ENCODE assay signal across 8 mouse cellular contexts in the genomic region with DNA sequence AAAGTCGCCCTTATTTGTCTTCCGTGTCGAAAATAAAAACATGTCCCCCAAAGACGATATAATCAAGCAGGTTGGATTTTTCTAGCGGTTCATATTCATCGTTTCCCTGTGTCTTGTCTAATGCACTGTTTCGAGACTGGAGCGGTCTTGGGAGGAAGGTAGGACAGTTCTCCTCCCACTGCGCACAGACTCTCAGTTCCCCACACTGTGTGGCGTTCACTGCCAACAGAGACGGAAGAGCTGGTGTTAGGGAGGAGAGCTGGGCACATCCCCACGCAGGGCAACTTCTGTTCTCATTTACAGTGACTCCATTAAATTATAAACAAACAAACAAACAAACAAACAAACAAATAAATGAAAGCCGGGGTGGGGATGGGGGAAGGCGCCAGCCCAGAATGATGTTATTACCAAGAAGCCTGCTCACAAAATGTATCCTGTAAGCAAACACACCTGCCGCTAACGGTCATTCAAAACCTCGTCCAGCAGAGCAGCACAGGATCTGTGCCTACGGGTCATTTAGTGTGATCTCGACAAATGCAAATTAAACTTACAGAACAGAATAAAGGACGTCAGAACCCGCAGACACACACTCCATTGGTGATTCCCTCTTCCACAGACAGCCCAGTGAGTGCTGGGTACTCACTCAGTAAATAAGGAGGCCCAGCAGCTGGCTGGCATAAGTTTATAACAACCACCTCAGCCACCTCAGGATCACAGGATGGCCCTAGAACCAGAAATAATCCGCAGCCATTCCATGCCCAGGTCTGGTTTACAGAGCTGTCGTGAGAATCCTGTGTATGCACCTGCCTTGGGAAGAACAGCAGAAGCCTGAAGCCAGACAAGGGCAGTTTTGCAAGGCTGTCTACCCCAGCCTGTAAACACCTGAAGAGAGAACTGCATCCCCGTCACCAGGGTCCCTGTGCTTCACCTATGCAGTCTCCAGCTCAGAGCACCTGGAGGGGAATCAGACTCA.
DNase-seq lines count a peak whose midpoint lies in the region; ATAC-seq and TF ChIP-seq lines count a peak whose summit lies in the region.

No protein-coding gene starts in this region.

- H3K9me3 ChIP-seq in lung, embryonic 14.5 days (ENCODE audit: low read depth, low read length) = no peaks in the 10 kb centered on the region
- no peaks in the 10 kb centered on the region for H3K9me3 ChIP-seq in forebrain, embryonic 12.5 days
- H3K9me3 ChIP-seq in limb, embryonic 13.5 days = no peaks in the 10 kb centered on the region

- no peaks in the 10 kb centered on the region for H3K36me3 ChIP-seq in lung, embryonic 14.5 days (ENCODE audit: insufficient read depth)
- no peaks in the 10 kb centered on the region for H3K36me3 ChIP-seq in forebrain, embryonic 12.5 days (replicated peaks)
- no peaks in the 10 kb centered on the region for H3K36me3 ChIP-seq in limb, embryonic 13.5 days
- H3K36me3 ChIP-seq in splenic B cell, adult 2 months (ENCODE audit: control insufficient read depth, insufficient read depth, low read length, poor library complexity, severe bottlenecking) = no peaks in the 10 kb centered on the region

- H3K27ac ChIP-seq in lung, embryonic 14.5 days (ENCODE audit: low read depth) = 0 out of 2 replicates have a peak overlapping the region, but pooled peaks have one; percentile 19
- peak overlapping the region; percentile 94 for H3K27ac ChIP-seq in forebrain, embryonic 12.5 days
- no peak overlapping the region for H3K27ac ChIP-seq in limb, embryonic 13.5 days

- H3K4me1 ChIP-seq in lung, embryonic 14.5 days (ENCODE audit: insufficient read depth) = peaks cover 19% of the 10 kb centered on the region
- H3K4me1 ChIP-seq in forebrain, embryonic 12.5 days = peaks cover 71% of the 10 kb centered on the region
- peaks cover 54% of the 10 kb centered on the region for H3K4me1 ChIP-seq in limb, embryonic 13.5 days

- no peak for DNase-seq in lung, embryonic 14.5 days
- DNase-seq in lung, postnatal 25 days (ENCODE audit: low spot score) = no peak
- peak; percentile 22 for DNase-seq in splenic B cell, adult 2 months (ENCODE audit: low read depth, low spot score)
- DNase-seq in urinary bladder, postnatal 25 days (ENCODE audit: low spot score) = no peak
- no peak for DNase-seq in adrenal gland, adult 8-10 months

- peak overlapping the region; percentile 35 for H3K9ac ChIP-seq in lung, embryonic 14.5 days
- H3K9ac ChIP-seq in forebrain, embryonic 12.5 days = peak overlapping the region; percentile 69
- peak overlapping the region; percentile 35; the same call in 1 of the 2 replicates for H3K9ac ChIP-seq in limb, embryonic 13.5 days

- H3K4me2 ChIP-seq in lung, embryonic 14.5 days = peak overlapping the region; percentile 59
- peak overlapping the region; percentile 68 for H3K4me2 ChIP-seq in forebrain, embryonic 12.5 days
- H3K4me2 ChIP-seq in limb, embryonic 13.5 days (replicated peaks) = peak overlapping the region; percentile 59

- TF ChIP-seq CTCF in lung, embryonic 14.5 days (IDR thresholded peaks at IDR 0.05; ENCODE audit: low read depth) = no peak

- 22% methylated on average over 24 of the region's 24 CpGs for WGBS in lung, embryonic 14.5 days
- WGBS in forebrain, embryonic 12.5 days = 7% methylated on average over 24 of the region's 24 CpGs
- WGBS in limb, embryonic 13.5 days = 29% methylated on average over 24 of the region's 24 CpGs

- no peaks in the 10 kb centered on the region for H3K27me3 ChIP-seq in lung, embryonic 14.5 days (ENCODE audit: insufficient read depth, low read length)
- no peaks in the 10 kb centered on the region for H3K27me3 ChIP-seq in forebrain, embryonic 12.5 days
- H3K27me3 ChIP-seq in limb, embryonic 13.5 days = peaks cover 6% of the 10 kb centered on the region; the same call in 1 of the 2 replicates
- no peaks in the 10 kb centered on the region for H3K27me3 ChIP-seq in splenic B cell, adult 2 months (ENCODE audit: control insufficient read depth, insufficient read depth, low read length, poor library complexity, severe bottlenecking)

- peak; percentile 60 for ATAC-seq in lung, embryonic 14.5 days (ENCODE audit: insufficient read depth)
- peak; percentile 81 for ATAC-seq in forebrain, embryonic 12.5 days (ENCODE audit: low FRiP score)
- ATAC-seq in limb, embryonic 13.5 days (ENCODE audit: low FRiP score, low read depth) = 0 out of 2 replicates have a peak, but pooled peaks have one; percentile 35
- no peak for ATAC-seq in megakaryocyte-erythroid progenitor cell, adult 5-6 weeks (replicated peaks; ENCODE audit: low FRiP score, low TSS enrichment, poor library complexity, severe bottlenecking)

- peak overlapping the region; percentile 24 for H3K4me3 ChIP-seq in lung, embryonic 14.5 days (ENCODE audit: low read depth, low read length)
- peak overlapping the region; percentile 36 for H3K4me3 ChIP-seq in forebrain, embryonic 12.5 days (replicated peaks)
- H3K4me3 ChIP-seq in limb, embryonic 13.5 days = peak overlapping the region; percentile 24
